Mouse (Mus musculus) liver, embryonic 14.5 days (tissue): ENCODE measurements around the gene Gins3.

ENCODE experiments used
- CTCF ChIP-seq: IDR thresholded peaks from 2 replicates; pipeline ENCODE4 v1.5.1; 2016; ENCODE audit warnings: antibody characterized with exemption, low read depth, control low read depth
- EP300 ChIP-seq: IDR thresholded peaks from 2 replicates; pipeline ENCODE4 v1.6.1; 2016; ENCODE audit warnings: antibody characterized with exemption, low read depth

GRCm38 (mm10) chr8:95589282-95589681, 44.0 kb upstream of the Gins3 start:
- TF ChIP-seq CTCF: peak; percentile 33
- TF ChIP-seq EP300: no peak
